Mouse (Mus musculus) intestine, postnatal 0 days (tissue): Measurements from ENCODE around the gene Nectin3. TPM values are rescaled to one million over a fixed set of nuclear protein-coding genes. Genes with fewer than 3 reads are reported as not detected.
"Not testable (repeated sequence)": the region's sequence is repeated elsewhere in the genome, so short reads cannot be mapped to it uniquely, and the experiment has no call there.

ENCODE experiments used
- ATAC-seq: fragments of 200-750 bp; cut with Nextera tagmentation; 2 replicates; pipeline ENCODE4 v1.8.0; 2017; ENCODE audit warnings: mild to moderate bottlenecking, moderate TSS enrichment, moderate library complexity
- H3K27ac ChIP-seq: fragments of 300-500 bp; sonication (generic); 2 replicates; pipeline ENCODE4 v1.5.1; 2014; ENCODE audit warnings: mild to moderate bottlenecking, low read depth, low read length, moderate library complexity
- H3K27me3 ChIP-seq: fragments of 300-500 bp; sonication (generic); replicated peaks from 2 replicates; pipeline ENCODE4 v1.6.1; 2014; ENCODE audit warnings: low read length, mixed read lengths; ENCODE audit not compliant: control insufficient read depth, insufficient read depth
- H3K36me3 ChIP-seq: fragments of 300-500 bp; sonication (generic); 2 replicates; pipeline ENCODE4 v1.6.1; 2014; ENCODE audit warnings: mild to moderate bottlenecking, moderate library complexity; ENCODE audit not compliant: control insufficient read depth, insufficient read depth
- H3K4me1 ChIP-seq: fragments of 300-500 bp; sonication (generic); replicated peaks from 2 replicates; pipeline ENCODE4 v1.6.1; 2014; ENCODE audit warnings: antibody characterized with exemption, low read length, mixed read lengths; ENCODE audit not compliant: control insufficient read depth, insufficient read depth
- H3K4me2 ChIP-seq: fragments of 300-500 bp; sonication (generic); replicated peaks from 2 replicates; pipeline ENCODE4 v1.6.1; 2014; ENCODE audit warnings: low read depth, mild to moderate bottlenecking, moderate library complexity
- H3K4me3 ChIP-seq: fragments of 300-500 bp; sonication (generic); 2 replicates; pipeline ENCODE4 v1.5.1; 2014; ENCODE audit warnings: low read depth, low read length
- H3K9ac ChIP-seq: fragments of 300-500 bp; sonication (generic); 2 replicates; pipeline ENCODE4 v1.6.1; 2014; ENCODE audit warnings: mild to moderate bottlenecking, low read depth, low read length
- H3K9me3 ChIP-seq: fragments of 300-500 bp; sonication (generic); 2 replicates; pipeline ENCODE4 v1.6.1; 2016; ENCODE audit warnings: mixed run types; ENCODE audit not compliant: control insufficient read depth
- CTCF ChIP-seq: sonication (generic); IDR thresholded peaks from 2 replicates; pipeline ENCODE4 v1.5.1; 2016; ENCODE audit warnings: low read depth, mild to moderate bottlenecking, control low read depth, antibody characterized with exemption, moderate library complexity
- WGBS: fragments of 180-500 bp; shearing (Covaris S2); extraction: QIAGEN DNeasy Blood & Tissue Kit; methylation state at CpG from one replicate; pipeline ENCODE4 v1.1.7; 2014; 5-methylcytosine and 5-hydroxymethylcytosine counted together
- polyA plus RNA-seq: library from polyadenylated mRNA; unstranded; fragments of >200 nt; fragmentation: Nextera tagmentation; extraction: Ambion mirVana; gene quantifications from 2 replicates; pipeline ENCODE4 v1.2.1, GENCODE M21; 2015

The Nectin3 gene
- polyA plus RNA-seq, 1 experiment from 2014 or later, result 36.7 TPM

- Histone ChIP-seq H3K9me3 (no peaks in the 10 kb centered on the region), H3K4me2 (no peak overlapping the region), H3K4me1 (no peaks in the 10 kb centered on the region), H3K9ac (no peak overlapping the region), H3K4me3 (no peak overlapping the region), H3K36me3 (no peaks in the 10 kb centered on the region), H3K27me3 (no peaks in the 10 kb centered on the region), H3K27ac (no peak overlapping the region)
- ATAC-seq, result no peak
- 30% methylated on average over 3 of the region's 3 CpGs for WGBS
- no peak for TF ChIP-seq CTCF
Observed at GRCm38 (mm10) chr16:46376575-46376974, 121.8 kb downstream of the Nectin3 start.

- no peak for ATAC-seq
Observed at GRCm38 (mm10) chr16:46362022-46362421, 136.3 kb downstream of the Nectin3 start.

GRCm38 (mm10) chr16:46357658-46358057, 140.7 kb downstream of the Nectin3 start:
- H3K4me1 ChIP-seq, ATAC-seq, H3K27me3 ChIP-seq, H3K9ac ChIP-seq, H3K4me2 ChIP-seq, H3K27ac ChIP-seq, H3K9me3 ChIP-seq, H3K4me3 ChIP-seq, H3K36me3 ChIP-seq: not testable (repeated sequence)
- WGBS, result 66% methylated on average over 2 of the region's 2 CpGs

More at GRCm38 (mm10) chr16:46362022-46362421, 136.3 kb downstream of the Nectin3 start:
- Histone ChIP-seq H3K9me3 (no peaks in the 10 kb centered on the region), H3K27me3 (no peaks in the 10 kb centered on the region), H3K36me3 (no peaks in the 10 kb centered on the region), H3K4me3 (no peak overlapping the region), H3K27ac (no peak overlapping the region), H3K4me1 (no peaks in the 10 kb centered on the region), H3K9ac (no peak overlapping the region), H3K4me2 (no peak overlapping the region)
- 67% methylated on average over 6 of the region's 6 CpGs for WGBS
- no peak for TF ChIP-seq CTCF

GRCm38 (mm10) chr16:46356663-46357062, 141.7 kb downstream of the Nectin3 start:
- no peak overlapping the region for H3K4me3 ChIP-seq
- 65% methylated on average over 3 of the region's 3 CpGs for WGBS
- TF ChIP-seq CTCF, result no peak
- H3K9me3 ChIP-seq, result no peaks in the 10 kb centered on the region
- ATAC-seq, result no peak
- H3K36me3 ChIP-seq, result no peaks in the 10 kb centered on the region
- no peak overlapping the region for H3K4me2 ChIP-seq
- H3K27me3 ChIP-seq, result no peaks in the 10 kb centered on the region
- H3K9ac ChIP-seq, result no peak overlapping the region
- no peaks in the 10 kb centered on the region for H3K4me1 ChIP-seq
- H3K27ac ChIP-seq, result no peak overlapping the region
